In the genomic region with DNA sequence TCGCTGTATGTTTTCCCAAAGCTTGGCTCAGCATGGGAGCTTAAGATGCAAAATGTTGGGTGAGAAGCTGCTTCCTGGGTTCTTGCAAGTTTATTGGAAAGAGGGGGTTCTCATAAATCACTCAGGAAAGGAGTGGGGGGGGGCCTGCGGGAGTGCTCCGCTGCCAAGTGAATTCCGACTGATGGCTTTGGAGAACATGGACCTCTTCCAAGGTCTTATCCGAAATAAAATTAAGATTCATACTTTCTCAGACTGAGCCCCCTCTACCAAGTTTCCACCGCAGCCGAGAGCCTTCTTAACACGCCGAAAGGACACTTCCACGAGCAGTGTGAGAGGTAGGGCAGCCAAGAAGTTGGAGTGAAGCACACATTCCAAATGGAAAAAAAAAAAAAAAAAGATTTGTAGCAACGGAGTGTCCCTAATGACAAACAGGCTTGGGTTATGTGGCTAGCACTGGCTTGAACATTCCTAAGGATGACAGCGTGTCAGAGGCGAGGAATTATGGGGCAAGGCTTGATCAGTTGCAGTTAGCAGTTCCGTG, we compare ENCODE assay signal across 15 mouse cellular contexts. TPM values are rescaled to one million over a fixed set of nuclear protein-coding genes. Genes with fewer than 3 reads are reported as not detected.
DNase-seq lines count a peak whose midpoint lies in the region; ATAC-seq and TF ChIP-seq lines count a peak whose summit lies in the region.
"Had no signal": no experiment of that assay in that cellular context is flagged by ENCODE, and none has a peak within 500 bp of the region (broad histone marks: within the 10 kb centered on the region; RNA-seq: fewer than 3 reads in every experiment).

No protein-coding gene starts in this region.

- no peak overlapping the region for H3K4me3 ChIP-seq in intestine, embryonic 14.5 days (ENCODE audit: low read depth, low read length)
- H3K4me3 ChIP-seq in intestine, postnatal 0 days (ENCODE audit: low read depth, low read length), result no peak overlapping the region
- H3K4me3 ChIP-seq in embryonic facial prominence, embryonic 13.5 days, result no peak overlapping the region
- H3K4me3 ChIP-seq in kidney, postnatal 0 days (replicated peaks; ENCODE audit: low read depth, low read length), result no peak overlapping the region
- H3K4me3 ChIP-seq: forebrain, embryonic 13.5 days; hindbrain, embryonic 10.5 days; liver, embryonic 13.5 days; midbrain, embryonic 10.5 days had no signal

- H3K4me1 ChIP-seq in intestine, embryonic 14.5 days (replicated peaks; ENCODE audit: control insufficient read depth, insufficient read depth, low read length), result no peaks in the 10 kb centered on the region; the same call in 1 of the 2 replicates
- H3K4me1 ChIP-seq in intestine, postnatal 0 days (replicated peaks; ENCODE audit: control insufficient read depth, insufficient read depth, low read length), result 0 out of 2 replicates have a peak, but pooled peaks cover 5% of the 10 kb centered on the region
- H3K4me1 ChIP-seq in embryonic facial prominence, embryonic 13.5 days, result peaks cover 30% of the 10 kb centered on the region
- H3K4me1 ChIP-seq in kidney, postnatal 0 days (replicated peaks; ENCODE audit: insufficient read depth, low read length), result 0 out of 2 replicates have a peak, but pooled peaks cover 6% of the 10 kb centered on the region
- H3K4me1 ChIP-seq: forebrain, embryonic 13.5 days; liver, embryonic 13.5 days; midbrain, embryonic 10.5 days had no signal

- H3K9me3 ChIP-seq in intestine, embryonic 14.5 days (ENCODE audit: control insufficient read depth, low read length), result no peaks in the 10 kb centered on the region
- no peaks in the 10 kb centered on the region for H3K9me3 ChIP-seq in intestine, postnatal 0 days (ENCODE audit: control insufficient read depth)
- H3K9me3 ChIP-seq in embryonic facial prominence, embryonic 13.5 days, result no peaks in the 10 kb centered on the region
- H3K9me3 ChIP-seq in kidney, postnatal 0 days (replicated peaks; ENCODE audit: low read length), result no peaks in the 10 kb centered on the region
- H3K9me3 ChIP-seq: forebrain, embryonic 13.5 days; hindbrain, embryonic 10.5 days; liver, embryonic 13.5 days; midbrain, embryonic 10.5 days had no signal

- H3K9ac ChIP-seq in intestine, embryonic 14.5 days (ENCODE audit: low read length), result no peak overlapping the region
- H3K9ac ChIP-seq in intestine, postnatal 0 days (ENCODE audit: low read depth, low read length), result no peak overlapping the region
- no peak overlapping the region for H3K9ac ChIP-seq in embryonic facial prominence, embryonic 13.5 days
- H3K9ac ChIP-seq in kidney, postnatal 0 days (ENCODE audit: low read depth, low read length), result no peak overlapping the region
- H3K9ac ChIP-seq: forebrain, embryonic 13.5 days; liver, embryonic 13.5 days had no signal

- WGBS in intestine, embryonic 14.5 days, result 65% methylated on average over 14 of the region's 14 CpGs
- WGBS in intestine, postnatal 0 days, result 64% methylated on average over 14 of the region's 14 CpGs
- WGBS in embryonic facial prominence, embryonic 13.5 days, result 51% methylated on average over 14 of the region's 14 CpGs
- WGBS in kidney, postnatal 0 days, result 54% methylated on average over 14 of the region's 14 CpGs

- H3K27me3 ChIP-seq in intestine, embryonic 14.5 days (replicated peaks; ENCODE audit: control insufficient read depth, insufficient read depth, low read length), result no peaks in the 10 kb centered on the region
- H3K27me3 ChIP-seq in intestine, postnatal 0 days (replicated peaks; ENCODE audit: control insufficient read depth, insufficient read depth, low read length), result no peaks in the 10 kb centered on the region
- H3K27me3 ChIP-seq in embryonic facial prominence, embryonic 13.5 days, result no peaks in the 10 kb centered on the region
- H3K27me3 ChIP-seq in kidney, postnatal 0 days (ENCODE audit: insufficient read depth, low read length), result no peaks in the 10 kb centered on the region
- H3K27me3 ChIP-seq: forebrain, embryonic 13.5 days; liver, embryonic 13.5 days; Patski had no signal

- no peak for TF ChIP-seq CTCF in intestine, postnatal 0 days (IDR thresholded peaks at IDR 0.05; ENCODE audit: low read depth)
- no peak for TF ChIP-seq CTCF in kidney, postnatal 0 days (IDR thresholded peaks at IDR 0.05; ENCODE audit: low read depth)

- intact Hi-C loops in left cerebral cortex, postnatal 25 days (cut with DNase I), result no loop called here

- H3K27ac ChIP-seq in intestine, embryonic 14.5 days (ENCODE audit: low read depth), result no peak overlapping the region
- H3K27ac ChIP-seq in intestine, postnatal 0 days (ENCODE audit: low read depth, low read length), result no peak overlapping the region
- H3K27ac ChIP-seq in embryonic facial prominence, embryonic 13.5 days, result peak overlapping the region; percentile 39; the same call in 1 of the 2 replicates
- no peak overlapping the region for H3K27ac ChIP-seq in kidney, postnatal 0 days
- H3K27ac ChIP-seq: forebrain, embryonic 13.5 days; hindbrain, embryonic 10.5 days; liver, embryonic 13.5 days; midbrain, embryonic 10.5 days had no signal

- H3K36me3 ChIP-seq in intestine, embryonic 14.5 days (ENCODE audit: control insufficient read depth, insufficient read depth, low read length), result no peaks in the 10 kb centered on the region
- H3K36me3 ChIP-seq in intestine, postnatal 0 days (ENCODE audit: control insufficient read depth, insufficient read depth), result no peaks in the 10 kb centered on the region
- H3K36me3 ChIP-seq in embryonic facial prominence, embryonic 13.5 days, result no peaks in the 10 kb centered on the region
- H3K36me3 ChIP-seq in kidney, postnatal 0 days (ENCODE audit: insufficient read depth, low read length), result no peaks in the 10 kb centered on the region
- H3K36me3 ChIP-seq: hindbrain, embryonic 10.5 days; liver, embryonic 13.5 days; midbrain, embryonic 10.5 days had no signal

- no peak for ATAC-seq in intestine, embryonic 14.5 days (replicated peaks; ENCODE audit: low FRiP score, low TSS enrichment, low read depth)
- no peak for ATAC-seq in intestine, postnatal 0 days
- ATAC-seq in embryonic facial prominence, embryonic 13.5 days (ENCODE audit: insufficient number of reproducible peaks, insufficient read depth, low FRiP score, low TSS enrichment, low read depth), result no peak
- ATAC-seq in kidney, postnatal 0 days (replicated peaks; ENCODE audit: low FRiP score, low read depth), result no peak
- ATAC-seq: forebrain, embryonic 13.5 days; Patski had no signal

- H3K4me2 ChIP-seq in intestine, embryonic 14.5 days (ENCODE audit: low read length), result no peak overlapping the region
- H3K4me2 ChIP-seq in intestine, postnatal 0 days (replicated peaks; ENCODE audit: low read depth), result no peak overlapping the region
- H3K4me2 ChIP-seq in embryonic facial prominence, embryonic 13.5 days, result peak overlapping the region; percentile 9; the same call in 1 of the 2 replicates
- H3K4me2 ChIP-seq in kidney, postnatal 0 days (ENCODE audit: low read length), result peak overlapping the region; percentile 21; the same call in 1 of the 2 replicates
- H3K4me2 ChIP-seq: forebrain, embryonic 13.5 days; liver, embryonic 13.5 days had no signal

- DNase-seq in intestine, embryonic 14.5 days (ENCODE audit: low spot score), result peak; percentile 50
- DNase-seq in kidney, postnatal 0 days (ENCODE audit: low spot score), result peak; percentile 74
- DNase-seq in mesoderm, embryonic 11.5 days (ENCODE audit: low read depth, low spot score), result peak; percentile 67
- DNase-seq in right cerebral cortex, postnatal 4 days, result no peak
- no peak for DNase-seq in left cerebral cortex, postnatal 25 days (ENCODE audit: low spot score in 2 of 2)
- DNase-seq: adrenal gland, postnatal 36 days; cerebellum, adult 11 months; liver, embryonic 13.5 days; thymus, postnatal 4 days had no signal

RNA-seq across cellular contexts. Expression of gene Prickle1, which starts 34.4 kb away (rescaled TPM):
- 31.0 and 33.4 TPM in 2 replicates for polyA plus RNA-seq in intestine, embryonic 14.5 days (2014; fragmentation: Nextera tagmentation; extraction: Ambion mirVana)
- 6.3 and 6.5 TPM in 2 replicates for polyA plus RNA-seq in intestine, postnatal 0 days (2015; fragmentation: Nextera tagmentation; extraction: Ambion mirVana)
- polyA plus RNA-seq in embryonic facial prominence, embryonic 13.5 days (2015; fragmentation: Nextera tagmentation; extraction: Ambion mirVana), result 46.5 and 58.2 TPM in 2 replicates
- polyA plus RNA-seq in kidney, postnatal 0 days (2015; fragmentation: Nextera tagmentation; extraction: Ambion mirVana), result 19.8 and 20.7 TPM in 2 replicates
- 10 to 100 TPM; 85.7 to 98.6 TPM for total RNA-seq in left cerebral cortex, postnatal 25 days (2021)

Comparison
In these comparisons a context has a peak if more than half of its experiments do, and no peak if none do; other contexts are left out.
1. DNase-seq: peak in intestine, embryonic 14.5 days (single experiment), kidney, postnatal 0 days (single experiment) and mesoderm, embryonic 11.5 days (single experiment); none in right cerebral cortex, postnatal 4 days (single experiment) and left cerebral cortex, postnatal 25 days (0 of 2).
2. H3K4me2 ChIP-seq: peak in embryonic facial prominence, embryonic 13.5 days (single experiment) and kidney, postnatal 0 days (single experiment); none in intestine, embryonic 14.5 days (single experiment) and intestine, postnatal 0 days (single experiment).